Mouse (Mus musculus) liver, postnatal 0 days (tissue): ENCODE measurements around the gene Gm9945. TPM values are rescaled to one million over a fixed set of nuclear protein-coding genes. Genes with fewer than 3 reads are reported as not detected.

Experiments
- ATAC-seq: fragments of 200-750 bp; cut with Nextera tagmentation; 2 replicates; pipeline ENCODE4 v1.8.0; 2017; ENCODE audit warnings: mild to moderate bottlenecking, moderate library complexity
- DNase-seq: peaks from one replicate; pipeline ENCODE4 v3.0.0-alpha.2; 2016
- H3K27ac ChIP-seq: fragments of 300-500 bp; sonication (generic); 2 replicates; pipeline ENCODE4 v1.5.1; 2014; ENCODE audit warnings: antibody characterized with exemption, moderate library complexity, mild to moderate bottlenecking, low read depth
- H3K27me3 ChIP-seq: fragments of 300-500 bp; sonication (generic); 2 replicates; pipeline ENCODE4 v1.6.1; 2014; ENCODE audit warnings: low read length, control low read depth, mixed read lengths; ENCODE audit not compliant: insufficient read depth
- H3K36me3 ChIP-seq: fragments of 300-500 bp; sonication (generic); replicated peaks from 2 replicates; pipeline ENCODE4 v1.6.1; 2014; ENCODE audit warnings: mild to moderate bottlenecking, control low read depth, low read length, moderate library complexity, mixed read lengths; ENCODE audit not compliant: insufficient read depth
- H3K4me1 ChIP-seq: fragments of 300-500 bp; sonication (generic); 2 replicates; pipeline ENCODE4 v1.6.1; 2014; ENCODE audit warnings: antibody characterized with exemption, mild to moderate bottlenecking, control low read depth; ENCODE audit not compliant: insufficient read depth
- H3K4me2 ChIP-seq: fragments of 300-500 bp; sonication (generic); 2 replicates; pipeline ENCODE4 v1.6.1; 2014; ENCODE audit warnings: low read depth, mild to moderate bottlenecking, low read length, moderate library complexity, mixed read lengths
- H3K4me3 ChIP-seq: fragments of 300-500 bp; sonication (generic); 2 replicates; pipeline ENCODE4 v1.5.1; 2014; ENCODE audit warnings: low read depth, low read length
- H3K9ac ChIP-seq: fragments of 300-500 bp; sonication (generic); replicated peaks from 2 replicates; pipeline ENCODE4 v1.6.1; 2014; ENCODE audit warnings: mild to moderate bottlenecking, moderate library complexity
- H3K9me3 ChIP-seq: fragments of 300-500 bp; sonication (generic); 2 replicates; pipeline ENCODE4 v1.6.1; 2016; ENCODE audit warnings: mild to moderate bottlenecking, control low read depth, low read length, mixed read lengths
- CTCF ChIP-seq: sonication (generic); IDR thresholded peaks from 2 replicates; pipeline ENCODE4 v1.5.1; 2016; ENCODE audit warnings: antibody characterized with exemption, low read depth
- EP300 ChIP-seq: IDR thresholded peaks from 2 replicates; pipeline ENCODE4 v1.6.1; 2016; ENCODE audit warnings: antibody characterized with exemption, low read depth, mild to moderate bottlenecking
- WGBS: fragments of 180-500 bp; shearing (Covaris S2); extraction: QIAGEN DNeasy Blood & Tissue Kit; methylation state at CpG from one replicate; pipeline ENCODE4 v1.1.7; 2014; ENCODE audit not compliant: insufficient replicate concordance; 5-methylcytosine and 5-hydroxymethylcytosine counted together
- polyA plus RNA-seq: library from polyadenylated mRNA; unstranded; fragments of >200 nt; fragmentation: Nextera tagmentation; extraction: Ambion mirVana; gene quantifications from 2 replicates; pipeline ENCODE4 v1.2.1, GENCODE M21; 2015

Gm9945 gene
- polyA plus RNA-seq, 1 experiment from 2014 or later = 0.15 TPM

DNA sequence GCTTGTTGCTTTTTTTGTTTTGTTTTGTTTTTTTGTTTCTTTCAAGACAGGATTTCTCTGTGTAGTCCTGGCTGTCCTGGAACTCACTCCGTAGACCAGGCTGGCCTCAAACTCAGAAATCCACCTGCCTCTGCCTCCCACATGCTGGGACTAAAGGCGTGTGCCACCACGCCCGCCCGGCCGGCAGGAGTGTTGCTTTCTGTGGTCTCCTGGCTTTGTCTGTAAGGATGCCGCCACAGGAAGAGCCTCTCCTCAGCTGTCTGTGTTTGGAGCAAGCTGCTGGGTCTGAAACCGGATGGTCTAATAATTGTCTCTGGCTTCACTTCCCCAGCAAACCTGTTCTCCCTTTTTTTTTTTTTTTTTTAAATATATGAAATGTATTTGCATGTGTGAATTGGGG, 44.5 kb upstream of the Gm9945 start:
- H3K27me3 ChIP-seq = no peaks in the 10 kb centered on the region

DNA sequence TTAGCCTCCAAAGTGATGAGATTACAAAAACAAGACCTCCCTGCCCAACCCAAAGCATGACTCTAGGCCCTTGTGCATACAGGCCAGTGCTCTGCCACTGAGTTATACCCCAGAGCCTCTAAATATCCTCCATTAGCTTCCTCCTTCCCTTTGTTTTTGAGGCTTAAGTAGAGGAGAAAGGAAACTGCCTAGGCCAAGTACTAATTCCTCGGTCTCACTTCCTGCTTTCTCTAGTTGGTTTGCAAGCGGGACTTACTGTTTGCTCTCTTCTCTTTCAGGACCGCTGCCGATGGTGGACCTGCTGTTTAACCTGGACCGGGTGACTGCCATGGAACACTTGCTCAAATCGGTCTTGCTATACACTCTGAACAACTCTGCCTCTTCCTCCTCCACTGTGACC, 43.6 kb upstream of the Gm9945 start:
- no peaks in the 10 kb centered on the region for H3K27me3 ChIP-seq
- DNase-seq = no peak
- no peak for ATAC-seq
- H3K27ac ChIP-seq = no peak overlapping the region
- no peak overlapping the region for H3K9ac ChIP-seq
- no peaks in the 10 kb centered on the region for H3K36me3 ChIP-seq
- WGBS = 65% methylated on average over 6 of the region's 6 CpGs
- TF ChIP-seq EP300 = no peak
- no peak for TF ChIP-seq CTCF
- no peaks in the 10 kb centered on the region for H3K9me3 ChIP-seq
- peaks cover 20% of the 10 kb centered on the region for H3K4me1 ChIP-seq
- H3K4me2 ChIP-seq = no peak overlapping the region
- H3K4me3 ChIP-seq = no peak overlapping the region

More for the DNA sequence above, 44.5 kb upstream of the Gm9945 start:
- Histone ChIP-seq H3K4me3 (no peak overlapping the region), H3K36me3 (no peaks in the 10 kb centered on the region), H3K9ac (no peak overlapping the region), H3K4me1 (peaks cover 22% of the 10 kb centered on the region), H3K9me3 (no peaks in the 10 kb centered on the region), H3K4me2 (no peak overlapping the region), H3K27ac (no peak overlapping the region)
- no peak for ATAC-seq
- no peak for DNase-seq
- TF ChIP-seq CTCF = no peak
- TF ChIP-seq EP300 = no peak
- WGBS = 60% methylated on average over 8 of the region's 8 CpGs

DNA sequence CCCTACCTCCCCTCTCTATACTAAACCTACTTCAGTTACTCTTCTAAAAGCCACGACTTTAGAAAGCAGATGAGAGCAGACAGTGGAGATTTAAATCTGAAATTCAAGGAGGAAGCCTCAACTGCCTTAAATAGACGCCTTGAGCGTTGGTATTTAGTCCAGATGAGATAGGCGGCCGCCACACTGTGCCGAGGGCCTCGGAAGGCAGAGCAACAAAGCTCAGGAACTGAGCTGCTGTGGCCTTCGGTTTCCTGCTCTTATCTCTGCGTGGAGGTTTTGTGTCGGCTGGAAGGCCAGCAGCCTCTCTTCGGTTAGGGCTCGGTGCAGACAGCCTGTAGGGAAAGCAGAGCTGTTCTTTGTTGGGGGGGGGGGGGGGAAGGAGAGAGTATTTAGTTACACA, 38.0 kb upstream of the Gm9945 start:
- Histone ChIP-seq H3K36me3 (no peaks in the 10 kb centered on the region), H3K9ac (no peak overlapping the region), H3K9me3 (no peaks in the 10 kb centered on the region), H3K27ac (0 out of 2 replicates have a peak overlapping the region, but pooled peaks have one; percentile 31), H3K27me3 (no peaks in the 10 kb centered on the region), H3K4me1 (peaks cover 4% of the 10 kb centered on the region; the same call in 1 of the 2 replicates), H3K4me3 (no peak overlapping the region), H3K4me2 (peak overlapping the region; percentile 24)
- ATAC-seq (no peak), DNase-seq (no peak)
- WGBS = 5% methylated on average over 12 of the region's 12 CpGs
- no peak for TF ChIP-seq CTCF
- no peak for TF ChIP-seq EP300

DNA sequence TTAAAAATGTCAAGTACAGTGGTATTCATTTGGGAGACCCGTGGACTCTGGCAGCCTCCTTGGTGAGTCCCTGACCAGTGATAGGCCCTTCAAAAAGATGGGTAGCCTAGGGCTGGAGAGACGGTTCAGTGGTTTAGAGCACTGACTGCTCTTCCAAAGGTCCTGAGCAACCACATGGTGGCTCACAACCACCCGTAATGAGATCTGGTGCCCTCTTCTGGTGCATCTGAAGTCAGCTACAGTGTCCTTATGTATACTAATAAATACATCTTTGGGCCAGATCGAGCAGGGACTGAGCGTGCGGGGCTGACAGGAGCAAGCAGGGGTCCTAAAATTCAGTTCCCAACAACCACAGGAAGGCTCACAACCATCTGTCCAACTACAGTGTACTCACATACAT, 36.1 kb upstream of the Gm9945 start:
- Histone ChIP-seq H3K27me3 (no peaks in the 10 kb centered on the region), H3K4me2 (no peak overlapping the region), H3K4me1 (peaks cover 6% of the 10 kb centered on the region; the same call in 1 of the 2 replicates), H3K36me3 (no peaks in the 10 kb centered on the region), H3K4me3 (no peak overlapping the region), H3K27ac (no peak overlapping the region), H3K9me3 (no peaks in the 10 kb centered on the region), H3K9ac (no peak overlapping the region)
- no peak for TF ChIP-seq EP300
- TF ChIP-seq CTCF = peak; percentile 82
- no peak for ATAC-seq
- no peak for DNase-seq
- WGBS = 22% methylated on average over 6 of the region's 6 CpGs

DNA sequence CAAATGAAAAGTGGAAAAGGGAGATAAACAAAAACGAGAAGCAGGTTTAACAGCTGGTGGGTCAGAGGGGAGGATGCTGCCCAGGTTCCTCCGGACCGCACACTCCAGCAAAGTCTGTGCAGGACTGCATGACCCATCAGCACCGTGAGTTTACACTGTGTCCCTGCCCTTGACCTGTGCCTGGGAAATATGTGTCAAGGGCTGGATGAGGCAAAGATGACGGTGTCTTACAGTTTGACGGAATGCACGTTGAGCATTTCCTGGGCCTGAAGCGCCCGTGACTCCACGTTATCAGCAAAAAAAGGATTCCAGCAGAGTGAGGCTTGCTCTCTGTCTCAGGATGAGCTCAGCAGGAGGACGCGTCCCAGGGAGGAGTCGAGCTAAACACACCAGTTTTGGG, 34.4 kb upstream of the Gm9945 start:
- no peak for TF ChIP-seq CTCF
- TF ChIP-seq EP300 = no peak
- no peak overlapping the region for H3K4me2 ChIP-seq
- no peak overlapping the region for H3K9ac ChIP-seq
- ATAC-seq (peak; percentile 16; the same call in 1 of the 2 replicates), DNase-seq (no peak)
- no peaks in the 10 kb centered on the region for H3K9me3 ChIP-seq
- no peaks in the 10 kb centered on the region for H3K27me3 ChIP-seq
- no peaks in the 10 kb centered on the region for H3K36me3 ChIP-seq
- H3K4me3 ChIP-seq = no peak overlapping the region
- H3K27ac ChIP-seq = peak overlapping the region; percentile 67
- 52% methylated on average over 13 of the region's 13 CpGs for WGBS
- H3K4me1 ChIP-seq = peaks cover 19% of the 10 kb centered on the region

DNA sequence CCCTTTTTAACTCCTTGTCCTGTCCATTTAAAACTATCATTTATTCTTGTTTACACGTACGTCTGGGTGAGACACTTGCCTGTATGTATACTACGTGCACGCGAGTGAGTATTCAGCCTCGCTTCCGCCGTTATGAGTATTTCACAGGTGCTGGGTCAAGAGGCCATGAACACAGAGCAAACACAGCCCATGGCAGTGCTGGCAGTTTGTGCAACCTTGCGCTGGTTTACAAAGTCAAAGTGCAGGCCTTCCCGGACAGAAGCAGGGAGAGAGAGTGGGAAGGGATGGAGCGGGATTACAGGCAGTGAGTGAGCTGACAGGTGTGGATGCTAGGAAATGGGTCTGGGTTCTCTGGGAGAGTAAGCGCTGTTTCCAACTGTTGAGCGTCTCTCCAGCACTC, 33.8 kb upstream of the Gm9945 start:
- Histone ChIP-seq H3K9me3 (no peaks in the 10 kb centered on the region), H3K27ac (peak overlapping the region; percentile 67), H3K9ac (no peak overlapping the region), H3K27me3 (no peaks in the 10 kb centered on the region), H3K4me3 (no peak overlapping the region), H3K4me2 (no peak overlapping the region), H3K36me3 (no peaks in the 10 kb centered on the region), H3K4me1 (peaks cover 23% of the 10 kb centered on the region)
- TF ChIP-seq CTCF (no peak), EP300 (no peak)
- WGBS = 68% methylated on average over 13 of the region's 13 CpGs
- ATAC-seq (peak; percentile 81), DNase-seq (peak; percentile 61)

DNA sequence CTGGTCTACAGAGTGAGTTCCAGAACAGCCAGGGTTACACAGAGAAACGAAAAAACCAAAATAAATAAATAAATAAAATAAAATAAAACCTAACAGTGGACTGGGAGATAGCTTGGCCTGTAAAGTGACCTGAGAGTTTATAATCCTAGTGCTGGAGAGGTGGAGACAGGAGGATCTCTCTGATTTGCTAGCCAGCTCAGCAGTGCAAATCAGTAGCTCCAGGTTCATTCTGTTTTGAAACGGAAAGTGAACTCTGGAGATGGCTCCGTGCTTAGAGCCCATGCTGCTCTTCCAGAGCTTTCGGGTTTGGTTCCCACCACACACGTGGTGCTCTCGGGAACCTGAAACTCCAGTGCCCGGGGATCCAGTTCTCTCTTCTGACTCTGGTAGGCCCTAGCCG, 32.0 kb upstream of the Gm9945 start:
- 85% methylated on average over 8 of the region's 8 CpGs for WGBS
- no peak for TF ChIP-seq CTCF
- no peak for TF ChIP-seq EP300
- H3K27me3 ChIP-seq = no peaks in the 10 kb centered on the region
- peaks cover 26% of the 10 kb centered on the region for H3K4me1 ChIP-seq
- H3K9me3 ChIP-seq = no peaks in the 10 kb centered on the region
- no peak overlapping the region for H3K9ac ChIP-seq
- peak overlapping the region; percentile 83 for H3K27ac ChIP-seq
- DNase-seq (no peak), ATAC-seq (peak; percentile 64)
- H3K4me3 ChIP-seq = no peak overlapping the region
- no peak overlapping the region for H3K4me2 ChIP-seq
- no peaks in the 10 kb centered on the region for H3K36me3 ChIP-seq
